Mouse (Mus musculus): ENCODE data around the gene B430305J03Rik.

- no peak for TF ChIP-seq CTCF (IDR thresholded peaks at IDR 0.05; ENCODE audit: low read depth, low read length)
- TF ChIP-seq GATA1 (IDR thresholded peaks at IDR 0.05; ENCODE audit: borderline replicate concordance, low read length), result no peak
Measured at GRCm38 (mm10) chr3:61368446-61368845, 2.7 kb upstream of the B430305J03Rik start.
